Mouse (Mus musculus) A20 (cell line): ENCODE data around the gene Mga.

Experiments used
- DNase-seq: peaks from one replicate; pipeline ENCODE4 v3.0.0-alpha.2; 2011; ENCODE audit warnings: low read depth, low spot score

Gene Mga

GRCm38 (mm10) chr2:119897090-119897732 lies at the start of gene Mga:
Mga (plus strand) TSS chr2:119897228.
- peak; percentile 100 for DNase-seq

- no peak for DNase-seq
These were observed 43.2 kb upstream of the Mga start for GRCm38 (mm10) chr2:119853811-119854210.

DNA sequence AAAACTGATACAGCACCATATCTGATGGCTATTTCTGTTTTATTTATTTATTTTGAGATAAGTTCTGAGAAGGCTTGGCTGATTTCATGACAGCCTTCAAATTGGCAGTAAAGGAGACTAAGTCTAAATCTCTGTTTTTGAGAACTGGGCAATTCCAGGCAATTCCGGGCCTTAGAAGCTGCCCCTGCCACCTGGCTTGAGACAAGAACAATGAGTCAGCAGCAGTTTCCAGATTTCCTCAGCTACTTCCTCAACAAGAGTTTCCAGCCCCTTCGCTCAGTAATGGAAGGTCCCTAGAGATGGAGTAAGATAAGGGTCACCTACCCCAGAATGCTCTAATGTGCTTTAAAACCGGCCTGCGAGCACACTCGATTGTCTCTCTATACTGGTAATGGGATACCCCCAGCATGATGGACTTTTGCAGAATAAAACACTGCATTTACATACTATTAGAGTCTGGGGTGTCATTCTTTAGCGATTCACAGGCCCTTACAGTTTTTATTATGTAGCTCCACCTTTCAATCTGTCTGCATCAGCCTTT lies 41.6 kb upstream of the Mga start:
- no peak for DNase-seq

GRCm38 (mm10) chr2:119857341-119857740 lies 39.7 kb upstream of the Mga start:
- no peak for DNase-seq

GRCm38 (mm10) chr2:119864484-119864883 lies 32.5 kb upstream of the Mga start:
- no peak for DNase-seq

DNA sequence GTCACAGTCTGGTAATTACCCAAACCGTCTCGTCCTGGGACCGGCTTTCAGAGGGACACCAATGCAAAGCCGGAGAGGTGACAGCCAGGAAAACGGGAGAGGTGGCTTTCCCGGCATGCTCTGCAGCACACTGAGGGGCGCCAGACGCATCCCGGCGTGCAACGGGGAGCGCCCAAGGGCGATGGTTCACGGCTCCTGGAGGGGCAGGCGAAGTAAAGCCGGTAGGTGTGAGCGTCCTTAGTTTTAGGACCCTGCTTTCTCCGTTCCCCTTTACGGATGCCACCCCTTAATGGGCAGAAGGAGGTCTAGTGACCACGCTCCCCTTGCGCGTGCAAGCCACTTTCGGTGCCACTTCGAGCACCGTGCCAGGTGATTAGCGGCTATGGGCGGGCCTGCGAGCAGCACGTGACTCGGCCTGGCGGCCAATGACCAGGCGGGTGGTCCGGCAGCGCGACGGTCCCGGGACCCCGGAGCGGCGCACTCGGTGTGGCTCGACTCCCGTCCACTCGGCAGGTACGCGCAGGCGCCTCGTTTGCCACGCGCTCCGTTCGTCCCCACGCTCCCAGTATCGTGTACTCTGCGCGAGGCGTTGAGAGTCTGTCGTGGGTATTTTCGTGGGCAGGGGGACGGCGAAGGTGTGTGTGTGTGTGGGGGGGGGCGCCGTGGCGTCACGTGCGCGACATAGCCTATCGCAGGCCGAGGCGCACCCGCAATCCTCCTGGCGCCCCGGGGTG lies 24.5 kb upstream of the Mga start:
- DNase-seq = no peak

GRCm38 (mm10) chr2:119873105-119873464 lies 23.9 kb upstream of the Mga start:
- DNase-seq = no peak

- no peak for DNase-seq
These were observed 21.0 kb upstream of the Mga start for GRCm38 (mm10) chr2:119875981-119876380.

DNA sequence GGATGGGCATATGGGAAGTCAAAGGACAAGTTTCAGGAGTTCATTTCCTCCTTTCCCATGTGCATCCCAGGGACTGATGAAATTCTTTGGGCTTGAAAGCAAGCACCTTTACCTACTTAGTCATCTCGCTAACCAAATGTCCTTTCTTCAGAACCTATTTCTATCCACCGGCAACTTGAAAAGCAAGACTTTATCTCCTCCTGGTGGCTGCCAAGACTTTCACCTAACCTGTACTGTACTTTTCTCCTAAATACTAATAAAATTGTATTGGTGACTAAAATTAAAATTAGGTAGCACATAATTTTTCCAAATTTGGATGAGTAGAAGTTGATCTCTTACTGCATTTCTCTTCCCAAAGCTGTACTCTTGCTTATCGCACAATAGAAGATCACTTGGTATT lies 9.8 kb upstream of the Mga start:
- no peak for DNase-seq

- DNase-seq = peak; percentile 21
These were observed 407 bp upstream of the Mga start for GRCm38 (mm10) chr2:119896553-119897089.

DNA sequence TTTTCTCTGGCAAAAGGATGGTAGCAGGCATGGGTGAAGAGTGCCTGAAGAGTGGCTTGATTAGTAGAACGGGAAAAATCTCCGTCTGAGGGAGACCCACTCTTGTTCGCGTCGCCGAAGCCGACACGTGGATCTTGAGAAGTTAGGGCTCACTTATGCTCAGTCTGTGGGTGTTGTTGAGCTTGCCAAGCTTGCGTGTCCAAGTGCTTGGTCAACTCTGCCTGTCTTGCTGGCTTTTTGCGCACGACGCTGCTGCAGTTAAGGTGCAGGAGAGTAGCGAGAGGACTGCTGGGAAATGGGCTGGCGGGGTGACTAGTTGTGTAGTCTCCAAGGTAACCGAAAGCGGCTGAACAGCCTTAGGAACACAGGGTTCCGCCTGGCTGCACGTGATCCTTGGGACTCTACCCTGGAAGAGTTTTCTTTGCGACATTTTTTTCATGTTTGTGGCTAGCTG lies 1.1 kb downstream of the Mga start:
- DNase-seq = peak; percentile 79

GRCm38 (mm10) chr2:119916007-119916406 lies 19.0 kb downstream of the Mga start:
- DNase-seq = no peak

DNA sequence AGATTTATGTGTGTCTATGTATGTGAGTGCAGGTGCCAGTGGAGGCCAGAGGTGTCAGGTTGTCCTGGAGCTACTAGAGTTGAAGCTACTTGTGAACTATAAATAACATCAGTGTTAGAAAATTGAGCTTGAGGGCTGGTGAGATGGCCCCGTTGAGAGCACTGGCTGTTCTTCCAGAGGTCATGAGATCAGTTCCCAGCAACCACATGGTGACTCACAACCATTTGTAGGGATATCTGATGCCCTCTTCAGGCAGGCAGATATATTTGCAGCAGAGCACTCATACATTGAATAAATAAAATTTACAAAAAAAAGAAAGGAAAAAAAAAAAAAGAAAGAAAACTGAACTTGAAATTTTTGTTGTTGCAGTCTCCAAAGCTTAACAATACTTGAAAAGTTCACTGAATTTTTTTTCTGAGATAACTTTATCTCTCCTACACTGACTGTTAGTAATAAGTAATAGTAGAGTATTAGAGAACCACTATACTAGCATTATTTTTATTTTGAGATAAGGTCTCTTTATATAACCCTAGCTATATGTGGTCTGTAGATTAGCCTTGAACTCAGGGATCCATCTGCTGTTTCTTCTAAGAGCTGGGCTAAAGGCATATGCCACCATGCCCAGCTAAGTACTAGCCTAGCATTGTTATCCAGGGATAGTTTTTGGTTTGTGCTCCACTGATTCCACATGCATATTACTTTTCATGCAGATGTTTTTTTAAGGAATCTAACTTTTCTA lies 20.8 kb downstream of the Mga start:
- DNase-seq = no peak

DNA sequence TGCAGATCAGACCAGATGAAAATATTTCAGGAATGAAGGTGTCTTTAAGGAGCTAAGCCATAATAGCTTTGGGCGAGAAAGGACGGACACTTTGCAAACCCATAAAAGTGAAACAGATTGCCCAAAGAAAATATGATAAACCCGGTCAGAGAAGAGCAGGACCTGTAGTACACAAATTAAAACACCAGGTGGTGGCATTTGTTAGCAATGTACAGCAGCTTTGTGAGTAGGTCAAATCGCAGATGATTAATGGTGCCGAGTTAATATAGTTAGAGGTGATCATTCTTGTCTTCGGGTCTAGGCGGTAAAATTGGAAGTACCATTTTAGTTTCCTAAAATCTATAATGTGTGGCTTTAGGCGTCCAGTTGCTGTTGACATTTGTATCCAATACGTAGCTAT lies 73.5 kb downstream of the Mga start:
- DNase-seq = peak; percentile 78

DNA sequence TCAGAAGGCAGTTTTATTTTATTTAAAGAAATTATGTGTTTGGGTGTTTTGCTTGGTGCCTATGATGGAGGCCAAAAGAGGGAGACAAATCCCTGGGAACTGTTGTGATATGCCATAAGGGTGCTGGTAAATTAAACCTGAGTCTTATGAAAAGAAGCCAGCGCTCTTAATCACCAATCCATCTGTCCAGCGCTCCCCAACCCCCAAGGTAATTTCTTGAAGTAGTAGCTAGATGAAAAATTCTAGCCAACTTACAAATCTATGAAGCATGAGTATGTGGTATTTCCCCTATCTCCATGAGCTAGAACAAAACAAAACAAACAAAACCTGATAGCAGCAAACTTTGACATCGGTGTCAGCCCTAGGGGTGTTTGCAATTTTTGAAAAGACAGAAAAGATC lies 74.3 kb downstream of the Mga start:
- DNase-seq = no peak

- peak; percentile 96 for DNase-seq
These were observed 75.0 kb downstream of the Mga start for GRCm38 (mm10) chr2:119971837-119972536.

DNA sequence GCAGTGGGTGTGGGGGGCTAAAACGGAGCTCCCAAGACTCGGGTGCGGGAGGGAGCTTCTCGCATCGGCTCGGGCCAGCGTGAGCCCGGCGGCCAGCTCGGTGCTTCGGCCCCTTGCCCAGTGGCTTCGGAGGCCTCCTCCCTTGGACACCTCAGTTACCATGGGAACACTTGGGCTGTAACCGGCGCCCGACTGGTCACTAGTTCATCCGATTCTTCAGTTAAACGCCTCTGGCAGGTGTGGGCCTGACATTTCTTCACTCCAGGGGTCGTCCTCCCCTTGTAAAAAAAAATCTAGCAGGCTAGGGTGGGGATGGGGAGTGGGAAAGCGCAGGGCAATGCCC lies 75.5 kb downstream of the Mga start, which contains the start of gene Mapkbp1:
Mapkbp1 (plus strand) TSS at position 163 of the 343 bp plus-strand sequence.
- DNase-seq = no peak

- DNase-seq = no peak
These were observed 83.4 kb downstream of the Mga start for GRCm38 (mm10) chr2:119980343-119980986.

DNA sequence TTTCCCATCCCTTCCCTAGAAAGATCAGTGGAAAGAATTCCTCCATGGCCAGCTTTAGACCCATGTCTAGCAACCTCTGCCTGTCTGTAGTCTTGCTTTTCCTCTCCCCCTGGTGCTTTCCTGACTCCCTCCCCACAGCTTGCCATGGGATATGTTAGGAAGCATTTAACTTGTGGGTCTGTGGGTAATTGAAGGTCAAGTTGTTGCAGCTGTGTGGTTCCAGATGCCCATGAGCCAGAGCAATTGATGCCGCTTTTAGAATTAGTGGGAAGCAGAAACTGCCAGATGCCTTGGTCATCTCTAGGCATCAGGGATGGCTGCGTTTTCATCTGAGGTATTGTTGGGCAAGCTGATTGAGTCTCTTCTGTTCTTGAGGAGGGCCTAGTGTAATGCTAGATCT lies 84.6 kb downstream of the Mga start:
- DNase-seq = no peak

GRCm38 (mm10) chr2:119985871-119986270 lies 88.8 kb downstream of the Mga start:
- DNase-seq = no peak

DNA sequence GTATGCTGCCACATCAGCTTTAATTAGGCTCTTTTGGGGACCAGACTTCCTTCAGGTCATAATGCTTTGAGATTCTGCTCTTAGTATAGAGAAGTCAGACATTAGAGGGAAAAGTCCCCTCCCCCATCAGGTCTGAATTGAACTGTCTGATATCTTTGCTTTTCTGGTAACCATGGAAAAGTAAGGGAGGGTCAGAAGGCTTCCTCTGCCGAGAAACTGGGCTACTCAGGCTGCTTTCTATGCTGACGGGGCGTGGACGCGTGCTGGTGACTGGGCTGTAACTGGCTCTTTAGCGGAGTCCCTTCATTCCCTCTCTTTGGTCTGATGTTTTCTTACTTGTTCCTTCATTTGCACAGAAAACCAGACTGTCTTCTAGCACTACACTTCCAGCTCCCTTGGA lies 89.3 kb downstream of the Mga start:
- DNase-seq = no peak
